Mouse (Mus musculus) frontal cortex, adult (tissue): ENCODE measurements around the gene Mpp6.

ENCODE experiments used
- ATAC-seq: cut with Nextera tagmentation; 2 replicates; pipeline ENCODE4 v1.9.2; 2017; ENCODE audit warnings: mild to moderate bottlenecking, moderate library complexity, mixed read lengths; ENCODE audit not compliant: low TSS enrichment

The Mpp6 gene

DNA sequence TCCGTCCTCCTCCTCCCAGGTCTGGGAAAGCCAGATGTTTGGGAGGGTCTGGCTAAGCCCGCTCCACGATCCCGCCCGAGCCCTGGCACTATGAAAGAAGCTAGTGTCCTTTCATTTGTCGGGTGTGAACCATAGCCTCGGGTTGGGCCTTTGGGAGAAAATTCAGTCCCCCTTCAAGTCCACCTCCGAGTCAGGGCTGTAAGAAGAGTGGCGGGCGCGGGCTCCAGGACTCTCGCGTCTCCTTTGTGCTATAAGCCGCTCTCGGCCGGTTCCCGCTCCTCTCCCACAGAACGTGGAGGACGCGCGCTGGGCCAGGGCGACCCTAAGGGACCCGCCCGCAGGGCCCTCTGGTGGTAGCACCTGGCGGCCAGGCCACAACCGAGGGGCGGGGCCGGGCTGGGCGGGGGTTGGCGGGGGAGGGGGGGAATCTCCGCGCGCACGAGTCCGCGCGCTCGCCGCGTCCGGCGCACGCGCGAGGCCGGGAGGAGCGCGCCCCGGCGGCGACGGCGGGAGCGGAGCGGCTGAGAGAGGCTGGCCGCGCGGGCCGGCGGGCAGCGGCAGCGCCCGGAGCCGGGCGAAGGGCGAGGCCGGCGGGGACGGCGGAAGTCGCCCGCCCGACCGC is at the start of gene Mpp6:
Gene Mpp6, plus strand, starts transcription at position 485 of the 622 bp plus-strand sequence.
- peak; percentile 44 for ATAC-seq

- no peak for ATAC-seq
These were observed 43.9 kb upstream of the Mpp6 start for GRCm38 (mm10) chr6:50066172-50066571.

DNA sequence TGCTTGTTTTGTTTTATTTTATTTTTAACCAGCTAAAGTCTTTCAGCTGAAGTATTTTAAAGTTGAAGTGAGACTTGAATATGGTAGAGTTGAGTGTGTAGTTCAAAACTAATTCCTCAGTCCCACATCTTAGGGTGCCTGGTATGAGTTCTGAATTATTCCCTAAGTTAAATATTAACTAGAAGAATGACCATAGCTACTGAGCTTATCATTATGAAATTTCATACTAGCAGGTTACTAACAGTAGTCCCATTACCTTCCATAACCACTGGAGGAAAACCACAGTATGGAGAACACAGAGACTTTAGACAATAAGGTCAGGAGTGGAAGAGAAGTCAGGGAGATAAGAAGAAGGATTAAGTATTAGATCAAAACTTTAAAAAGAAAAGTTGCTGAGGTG is 41.6 kb upstream of the Mpp6 start:
- ATAC-seq: no peak

DNA sequence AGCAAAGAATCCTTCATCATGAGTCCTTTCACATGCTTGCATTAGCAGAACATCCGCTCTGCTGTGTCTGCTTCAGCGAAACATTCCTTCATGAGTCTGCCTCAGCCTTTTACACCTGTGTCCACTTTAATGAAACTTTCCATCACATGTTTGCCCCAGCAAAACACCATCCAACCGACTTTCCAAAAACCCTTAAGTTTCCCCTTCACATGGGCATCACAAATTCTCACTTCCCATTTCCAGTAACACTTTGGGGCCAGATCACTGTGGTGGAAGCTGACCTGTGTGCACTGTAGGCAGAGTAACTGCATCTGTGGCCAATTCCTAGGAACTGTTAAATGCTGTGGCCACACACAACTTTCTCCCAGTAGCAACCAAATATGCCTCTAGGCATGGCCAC is 34.8 kb upstream of the Mpp6 start:
- ATAC-seq: no peak

- no peak for ATAC-seq
These were observed 33.6 kb upstream of the Mpp6 start for GRCm38 (mm10) chr6:50076473-50076872.

GRCm38 (mm10) chr6:50080431-50080830 is 29.6 kb upstream of the Mpp6 start:
- ATAC-seq: no peak

- no peak for ATAC-seq
These were observed 24.8 kb upstream of the Mpp6 start for GRCm38 (mm10) chr6:50085206-50085605.

DNA sequence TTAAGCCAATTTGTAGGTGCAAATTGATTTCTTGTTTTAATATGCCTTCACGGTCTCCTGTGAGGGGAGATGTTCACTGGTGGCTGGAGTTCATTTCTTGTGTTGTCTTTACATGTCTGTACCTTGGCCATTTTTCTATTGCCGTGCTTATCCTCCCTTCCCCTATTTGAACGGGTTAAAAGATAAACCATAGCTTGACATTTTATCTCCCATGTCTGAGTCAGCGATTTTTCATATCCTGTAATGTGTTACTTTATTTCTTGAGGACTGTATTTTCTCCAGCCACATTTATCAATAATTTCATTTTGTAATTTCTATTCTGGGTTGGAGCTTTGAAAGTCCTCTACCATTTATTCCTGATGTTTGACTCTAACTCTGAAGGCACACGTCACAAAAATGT is 20.7 kb upstream of the Mpp6 start:
- no peak for ATAC-seq

DNA sequence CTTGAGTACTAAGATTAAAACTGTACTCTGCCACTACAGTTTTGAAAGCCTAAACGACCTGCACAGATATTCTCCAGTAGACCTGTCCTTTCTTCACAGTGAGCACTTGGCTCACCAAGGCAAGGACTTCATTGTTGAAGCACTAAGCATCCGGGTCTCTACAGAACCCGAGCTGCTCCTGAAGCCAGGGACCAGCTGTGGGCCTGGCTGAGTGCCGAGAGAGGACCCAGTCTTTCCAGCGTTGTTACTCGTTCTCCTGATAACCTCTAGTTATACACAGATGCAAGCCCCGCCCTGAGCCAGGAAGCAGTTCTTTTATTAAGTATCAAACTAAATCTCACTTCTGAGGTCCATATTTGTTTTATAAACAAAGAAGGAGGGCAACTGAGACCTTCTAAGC is 19.8 kb upstream of the Mpp6 start:
- ATAC-seq: no peak

DNA sequence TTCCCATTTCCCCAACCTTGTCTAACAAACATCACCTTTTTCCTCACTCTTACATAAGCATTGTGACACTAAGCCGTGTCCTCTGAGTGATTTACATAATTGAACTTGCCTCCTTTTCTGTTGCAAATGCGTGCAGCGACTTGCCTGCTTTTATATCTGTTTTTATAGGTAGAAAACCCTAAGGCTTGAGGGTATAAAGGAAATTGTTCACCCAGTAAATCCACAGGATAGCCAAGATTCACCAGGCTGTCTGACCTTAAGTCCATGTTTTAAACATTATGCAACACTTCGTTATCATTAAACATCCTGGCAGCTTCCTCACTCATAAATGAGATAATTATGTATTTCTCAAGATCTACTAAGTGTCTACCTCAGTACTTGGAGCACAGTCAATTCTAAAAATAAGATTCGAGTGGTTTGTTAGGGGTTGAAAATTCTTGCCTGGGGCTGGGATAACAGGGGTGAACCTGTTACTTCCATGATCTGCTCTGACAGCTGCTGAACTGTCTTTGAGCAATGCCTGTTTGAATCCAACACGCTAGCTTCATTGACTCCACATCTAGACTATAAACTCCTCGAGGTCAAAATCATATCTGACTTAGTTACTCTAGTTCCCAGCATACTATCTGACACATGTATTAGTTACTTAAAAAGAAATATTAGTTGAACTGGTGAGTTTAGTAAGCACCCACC is 18.4 kb upstream of the Mpp6 start:
- ATAC-seq: no peak

GRCm38 (mm10) chr6:50109201-50109756 is 762 bp upstream of the Mpp6 start:
- ATAC-seq: peak; percentile 21

DNA sequence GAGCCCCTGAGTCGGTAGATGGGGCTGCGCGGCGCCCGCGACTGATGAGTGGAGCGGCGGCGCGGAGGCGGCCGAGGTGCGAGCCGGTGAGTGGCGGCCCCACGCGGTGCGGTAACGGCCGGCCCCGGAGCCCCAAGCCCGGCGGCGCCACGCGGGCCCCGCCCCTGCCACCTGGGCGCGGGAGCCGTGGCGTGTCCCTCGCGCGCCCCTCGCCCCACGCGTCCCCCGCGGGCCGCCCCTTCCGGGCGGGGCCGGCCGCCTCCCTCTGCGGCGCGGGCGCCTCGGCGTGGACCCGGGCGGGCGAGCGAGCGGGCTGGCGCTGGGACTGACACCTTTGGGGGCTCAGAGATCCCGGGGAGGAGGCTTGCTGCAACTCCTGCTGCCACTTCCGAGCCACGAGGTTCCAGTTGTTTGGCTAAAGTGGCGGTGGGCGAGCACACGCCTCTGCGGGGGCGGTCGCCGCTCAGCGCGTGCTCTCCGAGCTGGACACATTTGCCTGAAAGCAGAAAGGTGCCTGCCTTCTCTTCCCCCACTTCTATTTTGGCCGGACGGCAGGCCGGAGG is 419 bp downstream of the Mpp6 start:
- ATAC-seq: peak; percentile 39

GRCm38 (mm10) chr6:50111111-50111655 is 1.1 kb downstream of the Mpp6 start:
- ATAC-seq: no peak

- peak; percentile 74 for ATAC-seq
These were observed 2.7 kb downstream of the Mpp6 start for GRCm38 (mm10) chr6:50112775-50113174.

GRCm38 (mm10) chr6:50114280-50114679 is 4.2 kb downstream of the Mpp6 start:
- ATAC-seq: no peak

DNA sequence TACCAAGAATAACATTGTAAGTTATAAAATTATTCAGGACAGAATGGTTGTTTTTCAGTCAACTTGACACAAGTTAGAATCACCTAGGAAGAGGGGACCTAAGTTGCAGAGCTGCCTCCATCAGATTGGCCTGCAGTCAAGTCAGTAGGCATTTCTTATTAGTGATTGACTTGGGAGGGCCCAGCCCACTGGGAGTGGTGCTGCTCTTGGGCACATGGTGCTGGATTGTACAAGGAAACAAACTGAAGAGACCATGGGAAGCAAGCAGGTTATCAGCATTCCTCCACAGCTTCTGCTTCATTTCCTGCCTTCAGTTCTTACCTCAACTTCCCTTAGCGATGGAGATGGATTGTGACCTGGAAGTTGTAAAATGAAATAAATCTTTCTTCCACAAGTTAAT is 10.9 kb downstream of the Mpp6 start:
- ATAC-seq: no peak

- no peak for ATAC-seq
These were observed 12.8 kb downstream of the Mpp6 start for GRCm38 (mm10) chr6:50122835-50123234.

GRCm38 (mm10) chr6:50124197-50124596 is 14.2 kb downstream of the Mpp6 start:
- no peak for ATAC-seq

DNA sequence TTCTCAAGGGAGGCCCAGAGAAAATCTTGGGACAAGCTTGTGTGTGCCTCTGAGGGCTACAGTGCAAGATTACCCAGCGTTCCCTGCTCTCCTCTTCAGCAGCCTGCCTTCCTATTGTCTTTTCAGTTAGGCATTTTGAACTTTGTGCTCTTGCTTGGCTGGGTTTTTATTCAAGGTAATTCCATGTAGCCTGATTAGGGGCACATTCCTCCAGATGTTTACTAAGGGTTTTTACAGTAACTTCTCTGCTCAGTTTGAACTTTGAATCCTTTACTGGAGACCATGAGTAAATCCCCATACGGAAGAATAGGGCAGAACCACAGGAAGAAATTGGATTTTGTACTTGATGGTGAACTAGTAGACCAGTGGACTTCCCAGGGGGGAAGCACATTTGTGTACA is 16.3 kb downstream of the Mpp6 start:
- no peak for ATAC-seq

- 0 out of 2 replicates have a peak, but pooled peaks have one; percentile 13 for ATAC-seq
These were observed 17.5 kb downstream of the Mpp6 start for GRCm38 (mm10) chr6:50127536-50127935.

- no peak for ATAC-seq
These were observed 27.6 kb downstream of the Mpp6 start for GRCm38 (mm10) chr6:50137651-50138050.

GRCm38 (mm10) chr6:50139526-50139925 is 29.5 kb downstream of the Mpp6 start:
- no peak for ATAC-seq

GRCm38 (mm10) chr6:50146158-50146557 is 36.1 kb downstream of the Mpp6 start:
- no peak for ATAC-seq
